Comparison of ENCODE assay signal across 8 mouse cellular contexts in genomic region chr2:30983024-30983423, GRCm38 (mm10). TPM values are rescaled to one million over a fixed set of nuclear protein-coding genes. Genes with fewer than 3 reads are reported as not detected.
DNase-seq lines count a peak whose midpoint lies in the region; ATAC-seq and TF ChIP-seq lines count a peak whose summit lies in the region.

No protein-coding gene starts in this region.

- in situ Hi-C loops in CH12.LX (cut with MboI; ENCODE audit: low pct_ligation_motif_present, low pct_unique_long_range_greater_than_20kb, low sequenced_read_pairs), result no loop called here

- dilution Hi-C loops in CH12.LX (cut with MboI; ENCODE audit: extremely low pct_ligation_motif_present, extremely low pct_unique_long_range_greater_than_20kb, low sequenced_read_pairs), result no loop called here

- no peak for DNase-seq in heart, adult 9 months (ENCODE audit: low spot score in 2 of 2)
- peak; percentile 30 for DNase-seq in CH12.LX (ENCODE audit: extremely low read depth)
- DNase-seq in forebrain, embryonic 14.5 days (ENCODE audit: low spot score), result peak; percentile 19
- DNase-seq in thymus, postnatal 4 days, result peak; percentile 50
- DNase-seq in spleen, postnatal 14 days (ENCODE audit: low spot score in 2 of 2), result no peak
- no peak for DNase-seq in layer of hippocampus, postnatal 10 days (ENCODE audit: low spot score in 2 of 2)

- H3K9me3 ChIP-seq in heart, embryonic 11.5 days (replicated peaks; ENCODE audit: control insufficient read depth, low read length), result no peaks in the 10 kb centered on the region
- H3K9me3 ChIP-seq in CH12.LX (replicated peaks; ENCODE audit: low read length), result no peaks in the 10 kb centered on the region
- no peaks in the 10 kb centered on the region for H3K9me3 ChIP-seq in forebrain, embryonic 14.5 days (replicated peaks; ENCODE audit: control insufficient read depth, low read length)
- H3K9me3 ChIP-seq in liver, embryonic 15.5 days (replicated peaks), result no peaks in the 10 kb centered on the region

- peaks cover 19% of the 10 kb centered on the region for H3K4me1 ChIP-seq in heart, embryonic 11.5 days (ENCODE audit: control insufficient read depth, insufficient read depth, low read length)
- peaks cover 18 to 46% of the 10 kb centered on the region in 2 experiments for H3K4me1 ChIP-seq in CH12.LX (ENCODE audit: control insufficient read depth in 1 of 2, insufficient read depth in 2 of 2)
- H3K4me1 ChIP-seq in forebrain, embryonic 14.5 days (ENCODE audit: control insufficient read depth, insufficient read depth, low read length), result peaks cover 7% of the 10 kb centered on the region; the same call in 1 of the 2 replicates
- peaks cover 43% of the 10 kb centered on the region for H3K4me1 ChIP-seq in liver, embryonic 15.5 days (replicated peaks)

- TF ChIP-seq POLR2A in CH12.LX (IDR thresholded peaks at IDR 0.05; ENCODE audit: low read depth, low read length), result no peak

- WGBS in heart, embryonic 11.5 days (ENCODE audit: insufficient replicate concordance), result 54% methylated on average over 7 of the region's 7 CpGs
- WGBS in forebrain, embryonic 14.5 days, result 44% methylated on average over 7 of the region's 7 CpGs
- 48% methylated on average over 7 of the region's 7 CpGs for WGBS in liver, embryonic 15.5 days (ENCODE audit: insufficient replicate concordance)

- TF ChIP-seq RAD21 in CH12.LX (IDR thresholded peaks at IDR 0.05; ENCODE audit: low read depth, low read length), result no peak

- peak overlapping the region; percentile 85 for H3K4me3 ChIP-seq in heart, embryonic 11.5 days (ENCODE audit: low read depth, low read length)
- H3K4me3 ChIP-seq in CH12.LX (replicated peaks in 1 of 3; ENCODE audit: low read depth in 2 of 3, low read length in 2 of 3, poor library complexity in 1 of 3), result peak overlapping the region; percentile 87 to 89 (median 87)
- H3K4me3 ChIP-seq in forebrain, embryonic 14.5 days (ENCODE audit: low read depth, low read length), result peak overlapping the region; percentile 54
- peak overlapping the region; percentile 93 for H3K4me3 ChIP-seq in liver, embryonic 15.5 days (replicated peaks)

- H3K27ac ChIP-seq in heart, embryonic 11.5 days (ENCODE audit: low read depth, low read length), result no peak overlapping the region
- no peak overlapping the region for H3K27ac ChIP-seq in CH12.LX (ENCODE audit: insufficient read depth, low read depth)
- no peak overlapping the region for H3K27ac ChIP-seq in forebrain, embryonic 14.5 days (ENCODE audit: low read depth, low read length)
- no peak overlapping the region for H3K27ac ChIP-seq in liver, embryonic 15.5 days (replicated peaks)

- ATAC-seq in heart, embryonic 11.5 days (replicated peaks; ENCODE audit: insufficient number of reproducible peaks, low FRiP score, low TSS enrichment), result no peak
- no peak for ATAC-seq in forebrain, embryonic 14.5 days
- no peak for ATAC-seq in liver, embryonic 15.5 days (ENCODE audit: insufficient read depth)

- H3K4me2 ChIP-seq in heart, embryonic 11.5 days, result peak overlapping the region; percentile 91
- peak overlapping the region; percentile 65 for H3K4me2 ChIP-seq in CH12.LX (ENCODE audit: insufficient read depth, low read depth, poor library complexity, severe bottlenecking)
- peak overlapping the region; percentile 74 for H3K4me2 ChIP-seq in forebrain, embryonic 14.5 days (ENCODE audit: low read length)
- peak overlapping the region; percentile 93 for H3K4me2 ChIP-seq in liver, embryonic 15.5 days

- H3K79me2 ChIP-seq in CH12.LX (replicated peaks; ENCODE audit: control insufficient read depth, extremely low read depth, insufficient read depth, poor library complexity, severe bottlenecking), result peaks cover 8% of the 10 kb centered on the region

- peak overlapping the region; percentile 74; the same call in 1 of the 2 replicates for H3K9ac ChIP-seq in heart, embryonic 11.5 days (ENCODE audit: low read depth, low read length)
- H3K9ac ChIP-seq in CH12.LX (ENCODE audit: insufficient read depth, low read depth), result peak overlapping the region; percentile 61; the same call in 1 of the 2 replicates
- H3K9ac ChIP-seq in forebrain, embryonic 14.5 days (ENCODE audit: low read length), result peak overlapping the region; percentile 77; the same call in 1 of the 2 replicates
- H3K9ac ChIP-seq in liver, embryonic 15.5 days, result 0 out of 2 replicates have a peak overlapping the region, but pooled peaks have one; percentile 73

- no peaks in the 10 kb centered on the region for H3K27me3 ChIP-seq in heart, embryonic 11.5 days (ENCODE audit: control insufficient read depth, insufficient read depth, low read length)
- H3K27me3 ChIP-seq in CH12.LX (replicated peaks), result no peaks in the 10 kb centered on the region
- no peaks in the 10 kb centered on the region for H3K27me3 ChIP-seq in forebrain, embryonic 14.5 days (replicated peaks; ENCODE audit: control insufficient read depth, insufficient read depth, low read length)
- H3K27me3 ChIP-seq in liver, embryonic 15.5 days, result no peaks in the 10 kb centered on the region

- peaks cover 11% of the 10 kb centered on the region; the same call in 1 of the 2 replicates for H3K36me3 ChIP-seq in heart, embryonic 11.5 days (ENCODE audit: control insufficient read depth, insufficient read depth, low read length)
- H3K36me3 ChIP-seq in CH12.LX (replicated peaks in 1 of 2; ENCODE audit: control insufficient read depth in 1 of 2, insufficient read depth in 1 of 2, low read length in 1 of 2), result peaks cover 14 to 30% of the 10 kb centered on the region in 2 experiments
- H3K36me3 ChIP-seq in forebrain, embryonic 14.5 days (ENCODE audit: control insufficient read depth, insufficient read depth, low read length), result peaks cover 19% of the 10 kb centered on the region
- peaks cover 20% of the 10 kb centered on the region for H3K36me3 ChIP-seq in liver, embryonic 15.5 days (replicated peaks)

- TF ChIP-seq CTCF in CH12.LX (conservative IDR thresholded peaks at IDR 0.05 in 1 of 2, IDR thresholded peaks at IDR 0.05 in 1 of 2; ENCODE audit: low read depth in 2 of 2, low read length in 2 of 2), result no peak

- TF ChIP-seq EP300 in CH12.LX (IDR thresholded peaks at IDR 0.05; ENCODE audit: low read length), result no peak

TF ChIP-seq in CH12.LX, 34 proteins besides CTCF, POLR2A, EP300 and RAD21:
- TF ChIP-seq TCF12 (IDR thresholded peaks at IDR 0.05; ENCODE audit: low read depth, low read length) (peak; percentile 43; the same call in 1 of the 2 replicates), USF2 (conservative IDR thresholded peaks at IDR 0.05; ENCODE audit: low read depth, low read length) (no peak), CHD2 (IDR thresholded peaks at IDR 0.05; ENCODE audit: low read length) (0 out of 2 replicates have a peak, but pooled peaks have one; percentile 24)

RNA-seq across cellular contexts. Expression of gene Usp20, which starts 0.9 kb away (rescaled TPM):
- polyA plus RNA-seq in heart, embryonic 11.5 days (2014; fragmentation: Nextera tagmentation; extraction: Ambion mirVana), result 11.2 and 14.8 TPM in 2 replicates
- 10.1 and 13.8 TPM in 2 replicates for total RNA-seq in CH12.LX (2012; rRNA removed)
- 2.5 and 3.4 TPM in 2 replicates for total RNA-seq in CH12.LX (2014; rRNA removed)
- polyA plus RNA-seq in CH12.LX (2012; ENCODE audit: insufficient read length, low read depth), result 11.0 and 12.0 TPM in 2 replicates
- polyA plus RNA-seq in forebrain, embryonic 14.5 days (2014; fragmentation: Nextera tagmentation; extraction: Ambion mirVana), result 18.7 and 27.1 TPM in 2 replicates
- 4.3 and 4.8 TPM in 2 replicates for polyA plus RNA-seq in liver, embryonic 15.5 days (2015; fragmentation: Nextera tagmentation; extraction: Ambion mirVana)
- total RNA-seq in layer of hippocampus, postnatal 10 days (2021), result 10 to 100 TPM; 73.6 to 74.9 TPM

RNA-seq across cellular contexts. Expression of gene BC005624, which starts 1.0 kb away (rescaled TPM):
- polyA plus RNA-seq in heart, embryonic 11.5 days (2014; fragmentation: Nextera tagmentation; extraction: Ambion mirVana), result 31.4 and 33.0 TPM in 2 replicates
- total RNA-seq in CH12.LX (2012; rRNA removed), result 43.2 and 49.0 TPM in 2 replicates
- 40.5 and 43.4 TPM in 2 replicates for total RNA-seq in CH12.LX (2014; rRNA removed)
- polyA plus RNA-seq in CH12.LX (2012; ENCODE audit: insufficient read length, low read depth), result 68.1 and 94.0 TPM in 2 replicates
- 60.1 and 67.6 TPM in 2 replicates for polyA plus RNA-seq in forebrain, embryonic 14.5 days (2014; fragmentation: Nextera tagmentation; extraction: Ambion mirVana)
- polyA plus RNA-seq in liver, embryonic 15.5 days (2015; fragmentation: Nextera tagmentation; extraction: Ambion mirVana), result 23.1 and 24.6 TPM in 2 replicates
- 10 to 100 TPM; 49.0 to 52.0 TPM for total RNA-seq in layer of hippocampus, postnatal 10 days (2021)

RNA-seq across cellular contexts. Expression of gene Tor1a, which starts 15.3 kb away (rescaled TPM):
- 54.9 and 57.6 TPM in 2 replicates for polyA plus RNA-seq in heart, embryonic 11.5 days (2014; fragmentation: Nextera tagmentation; extraction: Ambion mirVana)
- total RNA-seq in CH12.LX (2012; rRNA removed) (44.9 and 49.5 TPM in 2 replicates), CH12.LX (2014; rRNA removed) (58.2 and 69.6 TPM in 2 replicates)
- polyA plus RNA-seq in CH12.LX (2012; ENCODE audit: insufficient read length, low read depth), result 35.0 and 45.6 TPM in 2 replicates
- polyA plus RNA-seq in forebrain, embryonic 14.5 days (2014; fragmentation: Nextera tagmentation; extraction: Ambion mirVana), result 91.6 and 95.4 TPM in 2 replicates
- 38.9 and 39.3 TPM in 2 replicates for polyA plus RNA-seq in liver, embryonic 15.5 days (2015; fragmentation: Nextera tagmentation; extraction: Ambion mirVana)
- 10 to 100 TPM; 44.4 to 52.8 TPM for total RNA-seq in layer of hippocampus, postnatal 10 days (2021)

RNA-seq across cellular contexts. Expression of gene Tor1b, which starts 30.3 kb away (rescaled TPM):
- polyA plus RNA-seq in heart, embryonic 11.5 days (2014; fragmentation: Nextera tagmentation; extraction: Ambion mirVana), result 23.3 and 23.7 TPM in 2 replicates
- total RNA-seq in CH12.LX (2012; rRNA removed), result 25.3 and 31.8 TPM in 2 replicates
- total RNA-seq in CH12.LX (2014; rRNA removed), result 30.1 and 31.1 TPM in 2 replicates
- polyA plus RNA-seq in CH12.LX (2012; ENCODE audit: insufficient read length, low read depth), result 19.5 and 23.1 TPM in 2 replicates
- 24.9 and 25.2 TPM in 2 replicates for polyA plus RNA-seq in forebrain, embryonic 14.5 days (2014; fragmentation: Nextera tagmentation; extraction: Ambion mirVana)
- 14.6 and 16.1 TPM in 2 replicates for polyA plus RNA-seq in liver, embryonic 15.5 days (2015; fragmentation: Nextera tagmentation; extraction: Ambion mirVana)
- total RNA-seq in layer of hippocampus, postnatal 10 days (2021), result 10 to 100 TPM; 33.3 to 35.2 TPM

RNA-seq across cellular contexts. Expression of gene Ptges, which starts 53.4 kb away (rescaled TPM):
- polyA plus RNA-seq in heart, embryonic 11.5 days (2014; fragmentation: Nextera tagmentation; extraction: Ambion mirVana), result 3.1 and 3.6 TPM in 2 replicates
- total RNA-seq in CH12.LX (2012; rRNA removed) (0.04 and 0.38 TPM in 2 replicates), CH12.LX (2014; rRNA removed) (not detected in 2 replicates)
- 0.09 TPM in 1 of 2 replicates, not detected in the other for polyA plus RNA-seq in CH12.LX (2012; ENCODE audit: insufficient read length, low read depth)
- 2.6 and 3.3 TPM in 2 replicates for polyA plus RNA-seq in forebrain, embryonic 14.5 days (2014; fragmentation: Nextera tagmentation; extraction: Ambion mirVana)
- 0.29 and 0.33 TPM in 2 replicates for polyA plus RNA-seq in liver, embryonic 15.5 days (2015; fragmentation: Nextera tagmentation; extraction: Ambion mirVana)
- total RNA-seq in layer of hippocampus, postnatal 10 days (2021), result 1 to 10 TPM; 5.7 to 6.6 TPM

Comparison
In these comparisons a context has a peak if more than half of its experiments do, and no peak if none do; other contexts are left out.
1. DNase-seq: peak in CH12.LX (single experiment), forebrain, embryonic 14.5 days (single experiment) and thymus, postnatal 4 days (single experiment); none in heart, adult 9 months (0 of 2), spleen, postnatal 14 days (0 of 2) and layer of hippocampus, postnatal 10 days (0 of 2).
2. Peak in every context shown above with its lines, with median percentiles within 50 percentile points of each other: H3K4me2 ChIP-seq, H3K4me3 ChIP-seq and H3K9ac ChIP-seq.